Mouse (Mus musculus): ENCODE results near the gene B3gat3.
A peak's percentile ranks its signal among the peaks of the same experiment; 100 is the strongest.
"Not testable (repeated sequence)": the region's sequence is repeated elsewhere in the genome, so short reads cannot be mapped to it uniquely, and the experiment has no call there.

The B3gat3 gene

DNA sequence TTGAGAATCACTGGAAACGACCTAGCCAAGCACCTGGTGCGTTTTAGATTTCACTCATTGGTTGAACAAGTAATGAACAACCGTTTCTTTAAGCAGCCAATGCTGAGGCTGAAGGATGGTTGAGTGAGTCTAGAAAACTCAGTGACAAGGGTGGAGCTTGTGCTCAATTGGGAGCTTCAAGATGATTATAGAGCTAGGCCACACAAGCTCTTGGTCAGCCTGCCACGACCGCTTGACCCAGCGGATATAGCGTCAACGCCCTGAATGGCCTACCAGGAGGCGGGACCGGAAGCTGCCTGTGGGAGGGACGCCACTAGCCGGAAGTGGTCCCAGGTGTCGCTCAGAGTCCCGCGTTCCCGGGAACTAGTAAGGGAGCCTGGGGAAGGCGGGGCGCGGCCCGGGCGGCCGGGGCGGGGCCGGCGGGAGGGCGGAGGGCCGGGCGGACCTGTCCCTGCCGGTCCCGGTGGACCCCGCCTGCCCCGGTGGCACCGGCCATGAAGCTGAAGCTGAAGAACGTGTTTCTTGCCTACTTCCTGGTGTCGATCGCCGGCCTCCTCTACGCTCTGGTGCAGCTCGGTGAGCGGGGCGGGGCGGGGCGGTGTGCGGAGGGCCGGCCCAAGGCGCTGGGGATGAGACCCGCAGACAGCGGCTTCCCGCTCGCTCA lies at the start of gene B3gat3:
Gene B3gat3 (plus strand): TSS at position 302 of the 664 bp plus-strand sequence.
- DNase-seq = peak; percentile 94

DNA sequence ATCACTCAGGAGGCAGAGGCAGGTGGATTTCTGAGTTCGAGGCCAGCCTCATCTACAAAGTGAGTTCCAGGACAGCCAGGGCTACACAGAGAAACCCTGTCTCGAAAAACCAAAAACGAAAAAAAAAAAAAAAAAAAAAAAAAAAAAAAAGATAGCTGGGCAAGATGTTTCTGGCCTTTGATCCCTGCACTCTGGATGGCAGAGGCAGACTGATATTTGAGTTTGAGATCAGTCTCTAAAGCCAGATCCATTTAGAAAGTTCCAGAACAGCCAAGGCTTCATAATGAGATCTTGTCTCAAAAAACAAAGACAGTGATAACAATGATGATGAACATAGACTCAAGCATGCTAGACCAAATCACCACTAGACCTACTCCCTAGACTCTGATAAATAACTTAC lies 49.8 kb upstream of the B3gat3 start:
- DNase-seq = not testable (repeated sequence)

DNA sequence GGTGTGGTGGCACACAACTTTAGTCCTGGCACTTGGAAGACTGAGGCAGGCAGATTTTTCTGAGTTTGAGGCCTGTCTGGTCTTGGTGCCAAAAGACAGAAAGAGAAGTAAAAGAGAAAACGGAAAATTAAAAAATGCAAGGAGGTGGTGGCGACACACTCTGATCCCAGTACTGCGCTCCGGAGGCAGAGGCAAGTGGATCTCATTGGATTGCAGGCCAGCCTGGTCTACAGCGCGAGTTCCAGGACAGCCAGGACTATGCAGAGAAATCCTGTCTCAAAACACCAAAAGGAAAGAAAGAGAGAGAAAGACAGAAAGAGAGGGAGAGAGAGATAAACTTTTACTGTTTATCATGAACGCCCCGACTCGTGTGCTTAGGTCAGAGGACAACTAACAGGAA lies 49.3 kb upstream of the B3gat3 start:
- DNase-seq = no peak

DNA sequence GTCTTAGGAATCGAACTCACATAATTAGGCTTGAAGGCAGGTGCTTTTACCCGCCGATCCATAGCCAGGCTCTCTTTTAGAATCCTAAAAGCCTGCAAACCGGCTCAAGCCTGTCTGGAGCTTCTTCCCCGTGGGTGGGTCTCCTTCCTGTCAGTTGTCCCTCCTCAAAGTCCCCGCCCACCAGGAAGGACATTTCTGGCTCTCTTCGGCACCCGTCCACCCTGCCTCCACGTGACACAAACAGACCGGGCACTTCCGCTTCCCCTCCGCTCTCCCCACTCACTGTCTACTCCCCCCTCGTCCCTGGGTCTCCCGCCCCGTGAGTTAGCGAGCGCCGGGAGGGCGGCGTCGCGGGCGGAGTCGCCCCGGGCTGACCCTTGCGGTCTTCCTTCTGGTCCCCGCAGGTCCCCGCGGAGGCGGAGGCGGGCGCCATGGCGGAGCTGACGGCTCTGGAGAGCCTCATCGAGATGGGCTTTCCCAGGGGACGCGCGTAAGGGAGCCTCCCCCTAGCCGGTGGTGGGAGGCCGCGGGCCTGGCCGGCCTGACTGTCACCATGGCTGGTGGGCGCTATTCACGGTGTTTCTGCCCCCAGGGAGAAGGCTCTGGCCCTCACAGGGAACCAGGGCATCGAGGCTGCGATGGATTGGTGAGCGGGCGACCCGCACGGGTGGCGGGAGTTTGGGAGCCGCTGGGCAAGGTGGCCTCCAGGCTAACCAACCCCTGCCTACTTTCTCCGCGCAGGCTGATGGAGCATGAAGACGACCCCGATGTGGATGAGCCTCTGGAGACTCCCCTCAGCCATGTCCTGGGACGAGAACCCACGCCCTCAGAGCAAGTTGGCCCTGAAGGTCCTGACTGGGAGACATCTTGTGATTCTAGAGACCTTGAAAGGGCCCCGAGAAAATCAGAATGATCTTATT lies 48.6 kb upstream of the B3gat3 start, which contains the start of gene Ubxn1:
Gene Ubxn1 (plus strand): TSS at position 230 of the 920 bp plus-strand sequence.
- DNase-seq = peak; percentile 96

DNA sequence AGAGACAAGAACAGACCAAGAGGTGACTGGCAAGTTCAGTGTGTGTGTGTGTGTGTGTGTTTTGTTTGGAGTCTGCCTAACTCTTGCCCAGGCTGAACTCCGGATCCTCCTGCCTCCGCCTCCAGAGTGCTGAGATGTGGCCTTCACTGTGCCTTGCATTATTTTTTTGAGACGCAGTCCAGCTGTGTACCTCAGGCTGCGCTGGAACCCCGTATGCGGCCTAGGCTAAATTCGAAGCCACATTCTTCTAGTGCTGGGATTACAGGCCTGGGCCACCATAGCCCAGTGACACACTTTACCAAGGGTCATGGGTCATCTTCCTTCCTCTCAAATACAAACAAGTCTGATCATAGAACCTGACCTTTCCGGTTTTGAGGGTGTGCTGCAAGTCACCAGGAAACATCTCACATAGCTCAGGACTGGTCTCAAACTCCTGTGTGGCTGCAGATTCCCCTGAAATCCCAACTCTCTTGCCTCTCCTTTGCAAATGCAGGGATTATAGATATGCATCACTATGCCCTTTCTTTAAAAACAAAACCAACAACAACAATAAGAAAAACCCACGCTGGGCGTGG lies 47.8 kb upstream of the B3gat3 start:
- DNase-seq = no peak

DNA sequence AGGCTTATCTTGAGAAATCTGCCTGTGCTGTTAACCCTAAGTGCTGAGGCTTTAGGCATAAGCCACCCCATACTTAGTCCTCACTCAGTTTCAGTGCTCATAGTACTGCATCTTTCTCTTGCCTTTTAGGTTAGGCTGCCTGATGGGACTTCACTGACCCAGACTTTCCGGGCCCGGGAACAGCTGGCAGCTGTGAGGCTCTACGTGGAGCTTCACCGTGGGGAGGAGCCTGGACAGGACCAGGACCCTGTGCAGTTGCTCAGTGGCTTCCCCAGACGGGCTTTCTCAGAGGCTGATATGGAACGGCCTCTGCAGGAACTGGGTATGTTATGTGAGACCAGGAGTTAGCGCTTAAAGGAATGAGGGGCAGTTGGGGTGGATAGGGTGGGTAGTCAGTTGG lies 45.1 kb upstream of the B3gat3 start:
- no peak for DNase-seq

DNA sequence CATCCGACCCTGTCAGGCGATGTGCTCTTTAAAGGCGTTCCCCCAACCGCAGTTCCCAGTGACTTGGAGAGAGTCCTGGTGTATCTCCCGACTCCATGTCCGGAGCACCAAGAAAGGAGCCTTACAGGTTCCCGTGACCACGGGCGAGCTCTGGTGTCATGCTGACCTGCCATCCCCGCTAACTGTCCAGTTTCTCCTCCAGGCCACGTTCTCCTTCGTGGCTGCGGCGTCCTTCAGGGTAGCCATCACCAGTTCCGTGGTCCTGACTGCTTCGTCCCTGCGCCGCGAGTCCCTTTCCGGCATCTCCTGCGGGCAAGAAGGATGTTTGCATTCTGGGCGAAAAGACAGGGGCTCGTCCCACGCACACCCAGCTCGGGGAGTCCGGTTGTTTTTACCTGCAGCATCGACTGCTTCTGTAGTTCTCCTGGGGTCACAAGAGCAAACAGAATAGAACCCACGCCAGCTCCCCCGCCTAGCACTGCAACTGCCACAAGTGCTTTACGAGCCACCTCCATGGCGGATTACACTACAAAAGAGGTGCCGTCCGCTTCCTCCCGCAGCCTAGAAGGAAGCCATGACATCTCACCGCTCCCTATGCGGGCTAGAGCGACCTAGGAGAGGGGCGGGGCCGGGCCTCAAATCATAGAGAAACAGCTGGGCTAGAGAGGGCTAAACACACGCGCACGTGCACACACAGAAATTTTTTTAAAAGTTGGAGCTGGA lies 39.7 kb upstream of the B3gat3 start, which contains the start of gene Uqcc3:
Gene Uqcc3 (minus strand): TSS at position 613 of the 723 bp plus-strand sequence.
- DNase-seq = peak; percentile 88

DNA sequence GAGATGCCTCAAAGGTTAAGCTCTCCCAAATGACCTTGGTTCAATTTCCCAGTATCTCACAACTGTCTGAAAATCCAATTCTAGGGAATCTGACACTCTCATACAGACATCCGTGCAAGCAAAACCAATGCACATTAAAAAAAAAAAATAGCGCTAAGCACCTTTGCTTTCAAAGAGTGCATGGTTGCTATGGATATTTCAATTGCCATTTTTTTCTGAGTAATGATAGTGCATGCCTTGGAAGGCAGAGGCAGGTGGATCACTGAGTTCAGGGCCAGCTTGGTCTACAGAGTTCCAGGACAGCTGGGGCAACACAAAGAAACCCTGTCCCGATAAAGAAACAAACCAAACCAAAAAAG lies 39.2 kb upstream of the B3gat3 start:
- no peak for DNase-seq

DNA sequence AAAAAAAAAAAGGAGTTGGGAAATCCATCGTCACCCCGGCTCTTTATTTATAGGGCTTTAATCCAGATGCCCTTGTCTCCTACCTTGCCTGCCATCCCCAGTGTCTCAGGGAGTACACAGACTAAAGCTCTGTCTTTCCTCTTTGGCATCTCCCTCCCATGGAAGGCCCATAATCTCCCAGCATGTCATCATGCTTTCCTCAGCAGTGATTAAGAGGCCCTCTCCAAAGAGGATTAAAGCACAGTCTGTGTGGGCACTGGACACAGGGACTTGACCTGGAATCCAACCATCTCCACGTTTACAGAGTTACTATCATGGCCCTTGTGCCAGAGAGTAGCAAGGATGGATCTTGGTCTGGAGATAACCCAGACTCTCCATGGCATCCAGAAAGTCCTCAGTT lies 36.6 kb upstream of the B3gat3 start, which contains the start of the genes Lbhd1 and Gm49403:
Gene Lbhd1 (plus strand): TSS at position 117 of the 400 bp plus-strand sequence.
Gene Gm49403 (plus strand): TSS at position 315 of the 400 bp plus-strand sequence.
- no peak for DNase-seq

DNA sequence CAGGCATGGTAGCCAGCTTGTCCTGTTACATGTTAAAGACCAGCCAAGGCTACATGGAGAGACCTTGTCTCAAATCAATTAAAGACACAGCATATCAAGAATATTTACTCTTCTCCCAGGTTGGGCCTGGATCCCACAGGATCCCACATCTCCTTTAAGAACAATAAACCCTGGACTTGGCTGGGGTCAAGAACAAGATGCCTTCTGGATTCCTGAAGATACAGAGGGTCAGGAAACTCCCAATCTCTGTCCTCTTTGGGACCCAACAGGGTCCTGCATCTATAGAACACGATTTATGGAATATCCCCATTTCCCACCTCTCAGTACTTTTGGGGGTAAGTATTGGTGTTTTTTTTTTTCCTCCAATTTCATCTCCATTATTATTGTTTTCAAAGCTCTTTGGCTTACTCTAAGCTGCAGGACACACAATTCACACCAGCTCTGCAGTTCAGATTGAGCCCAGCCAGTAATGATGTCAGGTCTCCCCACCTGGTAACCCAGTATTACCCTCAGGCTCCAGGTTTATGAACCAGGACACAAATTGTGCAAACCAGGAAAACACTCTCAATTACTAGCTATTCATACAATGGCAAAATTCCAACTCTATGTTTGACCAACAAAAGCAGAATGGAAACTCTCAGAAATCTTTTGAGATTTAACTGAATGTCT lies 33.1 kb upstream of the B3gat3 start:
- no peak for DNase-seq

DNA sequence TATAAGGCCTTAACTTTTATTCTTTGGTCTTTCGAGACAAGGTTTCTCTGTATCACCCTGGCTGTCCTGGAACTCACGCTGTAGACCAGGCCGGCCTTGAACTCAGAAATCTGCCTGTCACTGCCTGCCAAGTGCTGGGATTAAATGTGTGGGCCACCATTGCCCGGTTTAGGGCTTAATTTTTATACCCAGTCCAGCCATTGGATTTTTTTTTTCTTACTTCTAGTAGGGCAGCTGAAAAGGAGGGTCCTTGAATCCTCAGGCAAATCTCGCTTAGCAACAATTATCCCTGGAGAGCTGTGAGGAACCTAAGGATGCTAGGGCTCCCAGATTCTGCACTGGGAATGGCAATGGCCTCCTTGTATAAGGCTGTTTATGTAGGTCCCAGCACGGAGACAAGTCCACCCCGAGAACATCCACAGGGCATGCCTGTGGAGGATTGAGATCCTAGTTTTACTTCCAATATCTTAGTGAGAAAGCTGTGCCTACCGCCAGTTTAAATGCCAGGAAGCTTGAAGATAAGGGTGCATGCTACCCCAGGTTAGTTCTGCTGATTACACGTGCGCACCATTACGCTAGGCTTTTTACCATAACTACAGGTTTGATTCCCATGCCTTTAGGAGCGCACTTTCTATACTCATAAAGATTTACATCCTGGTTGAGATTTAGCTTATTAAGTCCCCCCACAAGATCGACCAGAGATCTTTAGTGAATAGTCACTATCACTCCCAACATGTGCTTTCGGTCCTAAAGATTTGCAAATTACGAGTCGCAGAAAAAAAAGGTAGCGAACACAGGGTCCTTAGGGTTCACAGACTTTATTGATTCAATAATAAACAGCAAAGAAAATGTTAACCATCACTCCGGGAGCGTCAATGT lies 32.4 kb upstream of the B3gat3 start:
- DNase-seq = peak; percentile 24

DNA sequence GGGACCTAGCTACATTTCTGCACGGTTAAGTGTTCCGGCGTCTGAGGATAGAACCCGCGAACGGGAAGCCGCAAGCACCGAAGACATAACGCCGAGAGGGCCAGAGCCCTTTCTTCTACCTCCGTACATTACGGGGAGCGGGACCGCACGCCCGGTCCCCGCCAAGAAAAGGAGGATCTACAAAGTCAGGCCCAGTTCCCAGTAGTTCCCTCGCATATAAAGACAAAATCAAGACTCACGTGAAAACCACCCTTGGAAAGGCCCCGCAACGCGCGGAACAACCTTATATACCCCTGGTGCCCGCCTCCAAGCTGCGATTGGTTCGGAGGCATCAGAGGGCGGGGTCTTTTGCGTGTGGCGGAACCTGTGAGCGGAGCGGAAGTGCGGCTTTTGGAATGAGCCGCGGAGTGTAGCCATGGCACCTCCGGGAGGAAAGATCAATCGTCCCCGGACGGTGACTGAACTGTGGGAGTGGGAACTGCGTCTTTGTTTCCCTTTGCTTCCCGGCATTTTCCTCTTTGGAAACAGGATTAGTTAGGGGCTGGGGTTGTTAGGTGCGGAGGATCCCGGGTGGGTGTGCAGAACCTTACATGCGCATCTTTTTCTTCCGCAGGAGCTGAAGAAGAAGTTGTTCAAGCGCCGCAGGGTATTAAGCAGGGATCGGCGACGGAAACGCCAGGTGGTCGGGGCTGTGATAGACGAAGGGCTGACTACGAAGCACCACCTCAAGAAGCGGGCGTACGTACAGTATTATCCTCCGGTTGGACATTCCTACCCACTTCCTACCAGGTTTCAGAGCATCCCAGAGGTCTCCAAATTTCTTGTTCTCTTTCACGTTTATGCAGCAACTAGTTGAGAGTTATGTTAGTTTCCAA lies 31.4 kb upstream of the B3gat3 start, which contains the start of the genes 1810009A15Rik and Gm49416:
Gene 1810009A15Rik (plus strand): TSS at position 343 of the 875 bp plus-strand sequence.
Gene Gm49416 (plus strand): TSS at position 416 of the 875 bp plus-strand sequence.
- DNase-seq = peak; percentile 98

DNA sequence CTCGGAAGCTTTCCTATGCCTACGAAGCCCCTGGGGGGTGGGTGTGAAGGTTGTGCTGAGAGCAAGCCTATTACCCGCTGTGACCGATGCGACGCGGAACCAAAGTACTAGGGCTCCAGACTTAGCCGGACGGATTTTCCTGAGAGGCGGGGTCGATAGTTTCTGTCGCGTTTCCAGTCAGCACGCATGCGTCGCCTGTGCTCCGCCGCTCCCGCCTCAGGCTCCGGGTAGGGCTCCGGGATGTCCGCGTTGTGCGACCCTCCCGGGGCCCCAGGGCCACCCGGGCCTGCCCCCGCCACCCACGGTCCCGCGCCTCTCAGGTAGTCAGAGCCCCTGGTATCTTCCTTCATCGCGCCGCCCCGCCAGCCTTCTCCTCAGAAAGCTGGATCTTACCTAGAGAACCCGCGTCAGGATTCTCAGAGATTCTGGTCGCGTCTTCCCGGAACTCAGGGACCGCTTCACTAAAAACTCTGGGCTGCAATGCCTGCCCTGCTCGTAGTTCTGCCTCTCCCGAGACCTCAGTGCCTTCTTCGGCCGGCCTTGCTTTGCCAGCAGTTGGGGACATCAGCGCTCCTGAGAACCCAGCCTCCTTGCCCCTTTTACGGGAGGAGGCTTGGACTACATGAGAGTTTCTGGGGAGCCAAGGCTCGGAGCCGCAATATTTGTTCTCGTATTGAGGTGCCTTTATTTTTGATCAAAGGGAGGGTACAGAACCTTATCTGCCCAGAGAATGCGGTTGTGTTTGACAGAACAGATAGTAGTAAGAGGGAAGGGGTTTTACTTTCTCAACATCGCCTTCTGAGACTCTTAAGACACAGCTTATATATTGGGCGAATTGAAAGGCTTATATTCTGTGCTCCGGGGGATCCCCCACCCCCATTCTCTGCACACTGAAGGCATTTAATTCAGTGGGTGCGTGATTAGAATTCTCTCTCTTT lies 27.1 kb upstream of the B3gat3 start, which contains the start of gene Ints5:
Gene Ints5 (plus strand): TSS at position 177 of the 938 bp plus-strand sequence.
- peak; percentile 88 for DNase-seq

DNA sequence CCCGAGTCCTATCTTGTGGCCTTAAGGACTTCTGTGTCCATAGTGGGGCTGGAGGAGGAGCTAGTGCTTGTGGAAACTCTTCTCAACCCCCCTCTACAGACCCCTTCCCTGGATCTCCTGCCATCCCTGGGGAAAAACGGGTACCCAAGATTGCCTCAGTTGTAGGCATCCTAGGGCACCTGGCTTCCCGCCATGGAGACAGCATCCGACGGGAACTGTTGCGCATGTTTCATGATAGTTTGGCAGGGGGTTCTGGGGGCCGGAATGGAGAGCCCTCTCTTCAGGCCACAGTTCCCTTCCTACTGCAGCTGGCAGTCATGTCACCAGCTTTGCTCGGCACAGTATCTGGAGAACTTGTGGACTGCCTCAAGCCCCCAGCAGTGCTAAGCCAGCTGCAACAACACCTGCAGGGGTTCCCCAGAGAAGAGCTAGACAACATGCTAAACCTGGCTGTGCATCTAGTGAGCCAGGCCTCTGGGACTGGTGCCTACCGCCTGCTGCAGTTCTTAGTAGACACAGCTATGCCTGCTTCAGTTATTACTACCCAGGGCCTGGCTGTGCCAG lies 24.7 kb upstream of the B3gat3 start:
- DNase-seq = no peak

DNA sequence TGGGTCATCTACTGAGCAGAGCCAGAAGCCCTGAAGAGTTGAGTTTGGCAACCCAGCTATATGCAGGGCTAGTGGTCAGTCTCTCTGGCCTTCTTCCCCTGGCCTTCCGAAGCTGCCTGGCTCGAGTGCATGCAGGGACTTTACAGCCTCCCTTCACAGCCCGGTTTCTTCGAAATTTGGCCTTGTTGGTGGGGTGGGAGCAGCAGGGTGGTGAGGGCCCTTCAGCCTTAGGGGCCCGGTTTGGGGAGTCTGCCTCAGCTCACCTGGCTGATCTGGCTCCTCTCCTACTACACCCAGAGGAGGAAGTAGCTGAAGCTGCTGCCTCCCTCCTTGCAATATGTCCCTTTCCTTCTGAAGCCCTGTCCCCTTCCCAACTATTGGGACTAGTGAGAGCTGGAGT lies 23.9 kb upstream of the B3gat3 start:
- not testable (repeated sequence) for DNase-seq

DNA sequence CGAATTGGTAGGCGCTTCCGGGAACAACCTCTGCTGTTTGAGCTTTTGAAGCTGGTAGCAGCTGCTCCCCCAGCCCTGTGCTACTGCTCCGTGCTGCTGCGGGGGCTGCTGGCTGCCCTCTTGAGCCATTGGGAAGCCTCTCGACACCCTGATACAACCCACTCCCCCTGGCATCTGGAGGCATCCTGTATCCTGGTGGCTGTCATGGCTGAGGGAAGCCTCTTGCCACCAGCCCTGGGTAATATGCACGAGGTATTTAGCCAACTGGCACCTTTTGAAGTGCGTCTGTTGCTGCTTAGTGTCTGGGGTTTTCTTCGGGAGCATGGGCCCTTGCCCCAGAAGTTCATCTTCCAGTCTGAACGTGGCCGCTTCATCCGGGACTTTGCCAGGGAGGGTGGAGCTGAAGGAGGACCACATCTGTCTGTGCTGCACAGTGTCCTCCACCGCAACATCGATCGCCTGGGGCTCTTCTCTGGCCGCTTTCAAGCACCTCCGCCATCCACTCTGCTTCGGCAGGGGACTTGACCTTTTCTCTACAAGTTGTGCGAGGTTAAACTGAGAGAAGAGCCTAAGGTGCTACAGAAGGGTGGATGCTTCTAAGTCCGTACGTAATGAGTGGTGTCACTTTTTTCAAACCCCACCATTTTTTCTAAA lies 22.8 kb upstream of the B3gat3 start:
- DNase-seq = peak; percentile 32

DNA sequence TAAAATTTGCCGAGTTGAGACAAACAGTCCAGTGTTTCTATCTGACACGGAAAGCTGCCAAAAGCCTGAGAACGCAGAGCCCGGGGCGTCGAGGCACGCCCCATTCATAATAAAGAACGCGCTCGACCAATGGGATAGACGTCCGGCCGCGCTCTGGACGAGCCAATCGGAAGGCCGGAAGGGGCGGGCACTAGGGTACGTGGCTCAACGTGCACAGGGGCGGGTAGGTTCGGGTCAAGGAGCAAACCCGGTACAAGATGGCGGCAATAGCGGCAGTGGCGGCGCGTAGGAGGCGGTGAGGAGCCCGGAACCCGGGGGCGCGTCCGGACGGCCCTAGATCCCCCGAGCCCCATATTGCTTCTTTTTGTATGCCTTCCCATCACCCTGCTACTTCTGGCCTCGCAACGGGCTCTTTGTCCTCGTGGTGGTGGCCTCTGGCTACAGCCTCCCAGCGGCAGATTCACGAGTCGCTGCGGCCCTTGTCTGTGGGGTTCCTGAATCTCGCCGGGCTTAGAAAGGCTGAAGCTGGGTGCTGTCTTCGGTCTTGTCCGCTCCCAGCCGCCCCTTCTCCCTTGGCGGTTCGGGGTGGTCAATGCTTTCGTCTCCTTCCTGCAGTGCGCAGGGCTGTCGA lies 22.2 kb upstream of the B3gat3 start, which contains the start of gene Ganab:
Gene Ganab (plus strand): TSS at position 207 of the 631 bp plus-strand sequence.
- peak; percentile 98 for DNase-seq

Measured in liver (tissue).